Mouse (Mus musculus): ENCODE data around the gene Galnt6.

The Galnt6 gene

DNA sequence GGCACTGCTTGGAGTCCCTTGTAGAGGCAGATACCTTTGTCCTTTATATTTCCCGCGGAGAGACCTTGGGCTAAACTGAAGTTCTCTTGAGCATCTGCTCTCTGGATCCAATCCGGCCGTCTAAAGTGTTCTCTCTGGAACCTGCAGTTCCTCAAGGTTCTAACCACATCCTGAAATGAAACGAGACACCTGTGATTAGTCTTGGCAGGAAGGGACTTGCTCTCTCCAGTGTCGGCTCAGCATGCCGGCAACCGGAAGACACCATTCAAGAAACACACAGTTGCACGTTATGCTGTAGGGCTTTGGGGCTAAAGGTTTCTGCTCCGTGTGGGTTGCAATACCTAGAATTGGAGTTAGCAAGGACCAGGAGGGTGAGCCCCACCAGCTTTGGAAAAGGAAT, 9.1 kb downstream of the Galnt6 start:
- no peak for DNase-seq

DNA sequence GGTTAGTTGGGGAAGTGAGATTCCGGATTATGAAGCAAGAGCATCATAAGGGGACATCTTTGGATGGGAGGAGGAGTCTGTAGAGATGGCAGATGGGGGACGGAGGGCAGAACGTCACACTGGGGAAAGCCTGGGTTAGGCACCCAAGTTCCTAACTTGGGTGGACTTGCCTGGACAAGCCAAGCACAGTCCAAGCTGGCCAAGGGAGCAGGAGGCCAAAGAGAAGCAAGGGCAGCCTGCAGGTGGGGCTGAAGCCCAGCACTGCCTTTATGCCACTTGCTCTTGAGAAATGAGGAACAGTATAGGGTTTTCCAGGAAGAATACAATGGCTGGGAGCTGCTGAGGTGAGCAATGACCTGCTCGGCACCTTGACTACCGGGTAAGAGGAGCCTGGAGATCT, 10.0 kb downstream of the Galnt6 start:
- DNase-seq = no peak

DNA sequence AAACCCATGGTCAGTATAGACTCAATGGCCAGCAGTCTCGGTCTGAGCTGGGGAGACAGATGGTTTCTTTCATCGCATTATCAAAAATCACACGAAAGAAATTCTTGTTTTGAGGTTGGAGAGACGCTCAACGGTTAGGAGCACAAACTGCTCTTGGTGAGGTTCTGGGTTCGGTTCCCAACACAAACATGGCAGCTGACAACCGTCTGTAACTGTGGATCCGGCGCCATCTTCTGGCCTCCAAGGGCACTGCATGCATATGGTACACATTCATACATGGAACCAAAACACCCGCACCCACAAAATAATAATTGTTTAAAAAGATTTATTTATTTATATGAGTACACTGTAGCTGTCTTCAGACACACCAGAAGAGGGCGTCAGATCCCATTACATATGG, 10.6 kb downstream of the Galnt6 start:
- no peak for DNase-seq

DNA sequence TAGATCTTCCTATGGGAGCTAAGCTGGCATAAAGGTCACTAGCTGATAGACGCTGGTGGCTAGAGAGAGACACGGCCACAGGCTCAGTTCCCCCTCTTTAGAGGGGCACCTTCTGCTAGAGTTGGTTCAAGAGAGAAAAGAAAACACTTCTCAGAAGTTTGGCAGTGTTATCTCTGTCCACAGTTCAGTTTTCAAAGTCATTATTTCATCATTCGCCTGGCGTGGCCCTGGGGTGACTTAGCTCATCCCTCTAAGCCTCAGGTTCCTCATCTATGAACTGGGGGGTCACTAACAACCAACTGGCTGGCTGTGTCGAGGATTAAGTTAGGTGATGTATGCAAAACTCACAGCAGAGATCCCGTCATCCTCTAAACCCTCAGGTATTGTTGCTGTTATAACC, 11.2 kb downstream of the Galnt6 start:
- DNase-seq = no peak

DNA sequence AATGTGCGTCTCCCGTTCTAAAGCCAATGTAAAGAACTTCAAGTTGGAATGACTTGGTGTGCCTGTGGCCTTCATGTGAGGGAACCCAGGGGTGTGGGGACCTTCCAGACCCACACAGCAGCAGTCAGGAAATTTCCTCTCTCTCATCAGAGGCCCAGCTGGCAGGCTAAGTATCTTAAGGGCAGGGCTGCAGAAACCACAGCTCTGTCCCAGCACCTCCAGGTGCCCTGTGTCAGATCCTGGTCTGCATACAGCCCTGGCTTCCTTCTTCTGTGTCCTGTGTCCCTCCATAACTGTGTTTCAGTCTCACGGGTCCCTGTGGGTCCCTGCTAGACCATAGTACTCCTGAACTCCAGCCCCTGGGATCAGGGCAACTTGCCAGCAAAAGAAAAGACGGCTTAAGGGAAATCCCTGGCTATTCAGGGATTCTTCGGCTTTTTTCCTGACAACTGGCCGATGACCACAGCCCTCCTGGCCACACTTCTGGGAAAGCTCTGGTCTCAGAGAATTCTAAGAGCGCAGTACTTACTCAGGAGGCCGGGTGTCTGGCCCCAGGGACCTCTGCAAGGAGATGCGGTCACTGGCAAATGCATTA, 13.7 kb downstream of the Galnt6 start:
- peak in 1 of 2 experiments; percentile 23 for DNase-seq

DNA sequence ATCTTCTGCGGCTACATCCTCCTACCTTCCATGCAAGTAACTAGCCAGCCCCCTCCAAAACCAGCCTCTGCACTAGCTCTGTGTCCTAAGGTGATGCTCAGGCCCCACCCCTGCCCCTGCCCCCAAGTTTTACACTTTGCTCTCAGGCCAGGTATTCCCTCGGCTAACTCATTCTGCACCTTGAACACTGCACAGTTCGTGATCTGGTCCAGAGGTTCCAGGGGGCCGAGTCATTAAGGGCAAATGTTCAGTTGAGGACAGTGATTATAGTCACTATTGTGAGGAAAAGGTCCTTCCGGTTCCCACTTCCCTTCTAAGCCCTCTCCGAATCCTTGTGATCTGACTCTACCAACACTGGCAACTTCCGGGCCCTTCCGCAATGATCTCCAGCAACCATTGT, 14.7 kb downstream of the Galnt6 start:
- DNase-seq = no peak

DNA sequence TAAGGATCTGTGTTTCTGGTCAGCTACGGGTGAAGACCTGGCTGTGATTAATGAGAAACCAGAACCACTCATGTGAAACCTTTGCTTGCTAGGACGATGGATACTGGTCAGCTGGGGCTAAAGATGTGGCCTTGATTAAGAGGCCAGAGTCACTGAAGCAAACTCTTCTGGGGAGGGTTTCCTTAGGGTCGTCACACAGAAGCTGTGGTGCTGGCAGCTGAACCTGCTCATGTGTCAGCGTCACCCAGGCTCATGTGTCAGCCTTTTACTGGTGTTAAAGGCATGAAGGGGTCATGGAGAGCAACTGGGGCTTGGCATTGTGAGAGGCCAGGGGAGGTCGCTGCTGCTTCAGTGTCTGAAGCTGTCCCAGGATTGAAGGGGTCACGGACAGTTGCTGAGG, 18.3 kb downstream of the Galnt6 start:
- DNase-seq = no peak

DNA sequence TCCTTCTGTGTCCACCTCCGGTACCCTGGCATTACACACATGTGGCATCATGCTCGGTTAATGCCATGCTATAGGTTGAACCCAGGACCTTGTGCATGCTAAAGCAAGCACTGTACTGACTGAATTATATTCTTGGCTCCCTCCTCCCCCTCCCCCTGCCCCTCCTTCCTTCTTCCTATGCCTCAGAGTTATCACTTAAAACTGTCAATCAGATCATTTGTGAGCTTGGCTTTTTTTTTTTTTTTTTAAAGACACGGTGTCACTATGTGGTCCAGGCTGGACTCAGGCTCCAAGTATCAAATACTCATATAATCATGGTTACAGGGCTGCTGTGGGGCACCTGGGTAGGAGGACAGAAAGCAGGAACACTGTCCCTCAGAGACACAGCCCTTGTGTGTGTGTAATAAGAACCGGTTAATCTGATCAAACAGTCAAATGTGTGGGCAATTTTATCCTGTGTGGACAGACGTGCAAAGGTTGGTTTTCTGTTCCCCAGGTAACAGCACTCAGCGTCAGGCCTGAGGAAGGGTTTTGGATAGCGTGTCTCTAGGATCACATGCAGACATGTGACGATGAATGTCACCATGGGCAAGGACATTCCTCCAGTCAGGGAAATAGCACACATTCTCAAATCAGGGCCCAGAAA, 20.6 kb downstream of the Galnt6 start:
- no peak for DNase-seq

DNA sequence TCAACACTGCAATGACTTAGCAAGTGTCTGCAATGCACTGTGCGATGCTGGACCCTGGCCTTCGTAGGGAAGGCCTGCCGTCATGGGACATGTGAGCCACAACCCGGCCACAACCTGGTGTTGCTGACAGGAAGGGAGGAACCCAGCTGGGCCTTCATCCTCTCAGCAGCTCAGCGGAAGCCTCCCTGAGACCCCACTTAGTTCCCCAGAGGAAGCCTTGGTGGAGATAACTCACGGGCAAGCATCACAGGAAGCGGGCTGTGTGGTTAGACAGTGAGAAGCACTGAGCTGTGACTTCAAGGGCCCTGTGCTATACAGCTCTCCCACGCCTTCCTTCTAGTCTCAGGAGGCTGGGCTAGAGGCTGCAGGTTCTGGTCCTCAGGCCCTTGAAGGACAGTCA, 22.9 kb downstream of the Galnt6 start:
- DNase-seq = no peak

DNA sequence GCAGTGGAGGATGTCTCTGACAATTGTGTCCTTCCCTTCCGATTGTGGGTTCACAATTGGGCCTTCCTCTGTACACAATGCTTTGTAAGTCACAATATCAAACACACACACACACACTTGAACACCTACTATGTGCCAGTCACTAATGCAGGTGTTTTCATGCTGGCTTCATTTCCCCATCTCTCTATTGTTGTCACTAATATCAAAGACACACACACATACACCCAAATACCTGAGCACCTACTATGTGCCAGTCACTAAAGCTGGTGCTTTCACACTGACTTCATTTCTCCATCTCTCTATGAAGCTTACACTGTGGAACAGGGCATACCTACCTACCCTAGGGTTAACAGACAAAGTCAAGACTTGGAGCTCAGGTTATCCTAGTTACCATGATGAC, 23.8 kb downstream of the Galnt6 start:
- DNase-seq = no peak

DNA sequence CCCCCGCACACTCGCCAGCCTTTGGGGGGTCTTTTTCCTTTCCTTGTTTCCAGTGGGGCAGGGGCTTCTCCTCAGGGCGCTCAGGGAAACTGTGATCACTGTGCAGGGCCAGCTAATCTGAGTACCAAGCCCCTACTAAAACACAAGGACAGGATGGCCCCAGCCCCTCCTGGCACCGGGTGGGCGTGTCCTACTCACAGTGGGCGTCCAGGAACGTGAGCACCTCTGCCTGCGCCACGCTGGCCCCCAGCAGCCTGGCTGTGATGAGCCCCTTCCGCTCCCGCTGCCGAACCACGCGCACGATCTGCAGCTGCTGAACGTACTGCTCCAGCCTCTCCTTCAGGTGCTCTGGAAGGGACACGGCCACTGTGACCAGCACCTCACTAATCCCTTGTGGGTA, 25.3 kb downstream of the Galnt6 start:
- DNase-seq = no peak

DNA sequence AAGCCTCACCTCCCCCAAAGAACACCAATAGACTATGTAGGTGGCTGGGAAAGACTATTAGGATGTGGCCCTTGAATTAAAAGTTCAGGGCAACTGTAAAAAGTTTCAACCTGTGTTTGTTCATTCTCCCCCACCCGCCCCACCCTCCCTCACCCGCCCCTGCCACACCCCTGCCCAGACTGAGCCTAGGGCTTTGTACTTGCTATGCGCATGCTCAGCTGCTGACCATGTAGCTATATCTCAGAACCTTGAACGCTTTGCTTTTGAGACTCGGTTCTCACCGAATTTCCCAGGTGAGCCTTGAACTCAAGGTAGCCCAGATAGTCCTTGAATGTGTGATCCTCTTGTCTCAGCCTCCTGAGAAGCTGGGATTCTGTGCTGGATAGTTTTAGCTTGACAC, 27.3 kb downstream of the Galnt6 start:
- DNase-seq = no peak

DNA sequence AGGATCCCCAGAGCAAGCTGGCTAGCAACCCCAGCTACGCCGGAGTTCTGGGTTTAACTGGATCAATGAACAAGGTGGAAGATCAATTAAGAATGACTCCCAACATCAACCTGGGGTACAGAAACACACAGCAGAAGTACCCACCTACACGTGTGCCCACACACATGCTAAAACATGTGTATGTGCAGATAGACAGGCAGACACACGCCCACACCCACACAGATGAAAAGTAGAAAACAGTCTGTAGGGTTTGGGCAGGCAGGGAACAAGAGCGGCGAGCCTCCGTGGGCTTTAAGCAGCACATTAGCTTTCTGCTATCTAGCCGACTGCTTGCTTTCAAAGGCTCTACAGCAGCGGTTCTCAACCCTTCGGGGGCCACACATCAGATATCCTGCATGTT, 28.1 kb downstream of the Galnt6 start:
- DNase-seq = no peak

DNA sequence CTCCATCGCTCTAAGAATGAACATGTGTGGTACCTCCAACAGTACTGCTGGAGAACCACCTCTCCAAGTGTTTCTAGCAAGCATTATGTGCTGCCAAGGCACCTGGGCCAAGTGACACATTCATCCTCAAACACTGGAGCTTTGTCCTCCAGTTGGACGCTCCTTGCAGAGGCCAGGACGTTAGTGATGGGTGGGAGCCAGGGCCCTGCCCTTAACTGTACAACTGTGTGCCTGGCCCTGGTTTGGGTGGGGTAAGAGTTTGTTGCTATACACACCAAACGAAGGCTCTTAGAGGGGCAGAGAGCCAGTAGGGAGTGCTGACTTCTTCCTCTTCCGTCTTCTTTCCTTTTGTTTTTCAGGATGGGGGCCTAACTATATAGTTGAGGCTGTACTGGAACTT, 28.8 kb downstream of the Galnt6 start:
- no peak for DNase-seq

DNA sequence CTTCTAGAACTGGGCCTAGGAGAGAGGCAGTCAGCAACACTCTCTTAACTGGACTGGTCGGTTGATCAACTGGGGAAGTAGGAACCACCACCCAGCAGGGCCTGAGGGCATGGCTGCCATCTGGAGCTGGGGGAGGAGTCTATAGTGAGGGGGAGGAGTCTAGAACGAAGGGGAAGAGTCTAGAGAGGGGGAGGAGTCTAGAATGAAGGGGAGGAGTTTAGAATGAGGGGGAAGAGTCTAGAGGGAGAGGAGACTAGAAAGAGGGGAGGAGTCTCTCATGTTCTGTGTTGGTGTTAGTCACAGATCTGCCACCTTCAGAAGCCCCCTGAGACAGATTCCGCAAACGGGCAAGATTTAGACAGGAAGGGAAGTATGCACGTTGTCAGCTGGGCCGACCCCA, 29.8 kb downstream of the Galnt6 start:
- DNase-seq = no peak

DNA sequence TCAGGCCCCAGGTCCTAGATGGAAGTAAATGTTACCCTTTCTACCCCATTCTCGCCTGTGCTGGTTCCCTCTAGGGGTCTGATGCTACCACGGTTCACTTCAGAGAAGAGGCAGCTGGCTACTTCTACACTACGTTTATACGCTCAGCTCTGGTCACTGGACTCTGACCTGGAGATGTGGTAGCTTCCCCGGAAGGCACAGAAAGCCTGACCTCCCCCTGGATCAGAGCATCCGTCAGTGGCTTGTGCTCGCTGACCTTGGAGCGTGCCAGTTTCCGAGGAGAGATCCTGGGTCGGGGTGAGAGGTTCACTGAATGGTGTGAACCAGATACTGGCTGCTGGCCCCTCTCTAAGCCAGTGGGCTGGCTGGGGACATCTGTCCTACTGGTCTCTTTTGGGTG, 31.1 kb downstream of the Galnt6 start:
- DNase-seq = no peak

DNA sequence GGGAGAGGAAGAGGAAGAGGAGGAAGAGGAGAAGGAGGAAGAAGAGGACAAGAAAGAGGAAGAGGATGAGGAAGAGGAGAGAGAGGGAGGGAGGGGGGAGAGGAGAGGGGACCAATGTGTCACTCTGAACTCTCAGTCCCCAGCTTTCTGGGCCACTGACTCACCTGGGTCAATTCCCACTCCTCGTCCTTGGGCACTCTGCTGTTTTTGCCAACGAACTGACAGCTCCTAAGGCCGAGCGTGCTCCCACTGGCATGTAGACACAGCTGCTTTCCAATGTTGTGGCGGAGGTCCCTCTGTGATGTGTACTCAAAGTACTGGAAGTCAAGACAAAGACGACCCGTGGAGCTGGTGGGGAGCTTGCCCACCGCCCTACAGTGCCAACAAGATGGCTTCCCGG, 34.8 kb downstream of the Galnt6 start:
- no peak for DNase-seq

DNA sequence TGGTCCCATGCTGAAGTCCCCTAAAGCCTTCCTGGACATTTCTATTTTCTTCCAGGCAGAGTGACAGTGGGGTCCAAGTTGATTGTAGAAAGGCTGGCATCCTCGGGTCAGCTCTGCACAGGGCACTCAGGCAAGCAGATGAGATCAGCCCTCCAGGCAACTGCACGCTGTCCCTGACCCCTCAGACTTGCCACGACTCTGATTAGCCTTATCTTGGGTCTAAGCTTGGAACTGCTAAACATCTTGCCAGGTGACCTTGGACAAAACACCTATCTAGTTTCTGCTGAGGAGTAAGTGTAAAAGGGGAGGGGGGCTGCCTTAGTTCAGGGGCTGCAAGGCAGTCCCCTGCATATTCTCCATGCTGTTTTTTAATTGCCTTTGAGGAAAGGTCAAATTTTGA, 37.2 kb downstream of the Galnt6 start:
- no peak for DNase-seq

DNA sequence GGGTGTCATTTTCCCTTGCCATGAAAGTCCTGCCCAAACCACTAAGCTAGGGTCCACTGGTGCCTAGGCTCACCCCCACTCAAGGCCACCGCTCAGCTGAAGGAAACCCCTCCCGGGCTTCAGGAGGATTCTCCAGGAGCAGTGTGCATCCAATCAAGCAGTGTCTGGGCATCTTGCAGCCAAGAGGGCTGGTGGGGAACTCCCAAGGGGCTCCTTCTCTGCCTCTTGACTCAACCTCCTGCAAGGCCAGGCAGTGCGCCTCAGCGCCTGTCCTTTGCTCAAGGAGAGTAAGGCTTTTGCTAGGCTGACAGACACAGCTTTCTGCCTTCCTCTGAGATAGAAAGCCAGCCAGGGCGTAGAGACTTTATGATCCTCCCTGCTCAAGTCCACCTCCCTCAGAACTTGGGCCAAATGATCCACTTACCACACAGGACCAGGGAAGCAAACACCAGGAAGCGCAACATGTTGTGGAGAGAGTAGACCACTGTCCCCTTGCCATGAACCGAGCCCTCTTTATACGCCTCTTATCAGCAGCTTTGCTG, 41.7 kb downstream of the Galnt6 start, which contains the start of gene Cela1:
TSS of gene Cela1 (minus strand) at position 492 of the 542 bp plus-strand sequence.
- DNase-seq = no peak

DNA sequence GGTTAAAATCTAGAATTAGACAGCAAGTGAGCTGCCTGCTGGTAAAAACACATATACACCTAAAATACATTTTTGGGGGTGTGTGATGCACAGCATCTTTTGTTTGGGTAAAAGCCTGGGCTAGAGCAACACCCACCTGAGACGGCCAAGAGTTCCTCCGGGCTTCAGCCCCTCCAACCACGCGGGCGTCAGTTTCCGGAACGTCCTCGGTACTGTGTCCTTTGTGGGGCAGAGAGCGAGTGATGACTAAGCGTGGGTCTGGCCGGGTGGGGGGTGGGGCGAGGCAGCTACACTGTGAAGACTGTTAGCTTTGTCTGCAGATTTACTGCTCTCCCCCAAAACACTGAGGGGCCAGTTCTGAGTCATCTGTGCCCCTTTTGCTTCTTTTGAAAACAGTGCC, 42.2 kb downstream of the Galnt6 start:
- no peak for DNase-seq

DNA sequence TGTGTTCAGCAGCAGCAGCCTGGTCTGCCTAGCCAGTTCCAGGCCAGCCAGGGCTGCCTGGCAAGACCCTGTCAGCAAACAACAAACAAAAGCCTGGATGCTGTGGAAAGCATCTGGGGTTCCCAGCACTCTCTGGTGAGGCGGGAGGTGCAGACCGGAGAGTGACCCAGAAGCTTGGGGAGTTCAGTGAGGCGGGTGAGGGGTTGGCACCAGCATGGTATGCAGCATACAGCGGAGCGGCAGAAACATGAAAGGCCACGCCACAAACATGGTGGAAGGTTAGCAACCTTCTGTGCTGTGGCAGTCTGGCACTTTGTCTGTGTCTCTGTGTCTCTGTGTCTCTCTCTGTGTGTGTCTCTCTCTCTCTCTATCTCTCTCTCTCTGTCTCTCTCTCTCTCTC, 42.7 kb downstream of the Galnt6 start:
- no peak for DNase-seq

DNA sequence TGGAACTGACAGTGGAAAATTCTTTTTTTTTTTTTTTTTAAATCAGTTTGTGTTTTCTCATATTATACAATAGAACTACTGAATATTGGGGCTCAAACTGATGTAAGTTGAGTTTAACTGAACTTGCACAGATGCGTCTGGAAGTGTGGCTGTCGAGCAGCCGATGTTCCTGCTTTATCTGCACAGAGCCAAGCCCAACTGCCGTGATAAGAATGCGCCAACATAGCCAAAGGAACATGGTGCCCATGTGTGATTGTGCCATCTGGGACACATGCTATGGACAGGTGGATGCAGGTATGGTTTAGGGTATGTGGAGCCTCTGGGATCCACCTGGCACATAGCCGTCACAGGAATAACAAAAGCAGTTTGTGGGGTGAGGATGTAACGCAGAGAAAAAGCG, 43.3 kb downstream of the Galnt6 start:
- no peak for DNase-seq

DNA sequence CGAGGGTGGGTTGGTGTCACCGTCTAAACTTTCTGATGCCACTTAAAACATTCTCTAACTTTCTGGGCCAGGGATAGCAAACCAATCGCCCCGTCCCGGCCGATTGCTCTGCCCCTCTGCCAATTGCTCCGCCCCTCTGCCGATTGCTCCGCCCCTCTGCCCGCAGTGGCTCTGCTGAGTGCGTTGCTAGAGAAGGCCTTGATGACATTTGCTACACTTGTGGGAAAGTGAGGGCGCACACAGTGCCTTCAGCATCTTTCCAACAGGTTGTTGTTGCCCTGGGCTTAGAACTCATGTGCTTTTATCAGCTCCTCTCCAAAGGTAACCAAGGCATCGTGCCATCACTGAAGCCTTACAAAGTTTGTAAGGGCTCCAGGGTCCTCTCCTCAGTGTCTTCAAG, 43.9 kb downstream of the Galnt6 start:
- no peak for DNase-seq

DNA sequence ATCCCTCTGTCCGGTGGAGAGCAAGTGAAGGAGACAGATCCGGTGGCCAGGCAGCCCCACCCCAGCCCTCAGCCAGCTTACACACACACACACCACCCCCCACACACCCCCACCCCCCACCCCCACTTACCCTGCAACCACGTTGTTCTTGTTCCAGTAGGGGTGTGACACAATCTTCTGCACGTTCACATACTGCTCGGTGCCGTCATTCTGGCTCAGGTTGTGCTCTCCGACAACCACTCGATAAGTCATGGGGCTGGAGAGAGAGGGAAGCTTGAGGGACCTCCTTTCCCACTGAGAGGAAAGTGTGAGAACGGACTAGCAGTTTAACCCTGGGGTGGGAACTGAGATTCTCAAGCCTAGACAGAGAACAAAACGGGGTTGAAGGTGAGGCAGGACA, 44.7 kb downstream of the Galnt6 start:
- DNase-seq = no peak

DNA sequence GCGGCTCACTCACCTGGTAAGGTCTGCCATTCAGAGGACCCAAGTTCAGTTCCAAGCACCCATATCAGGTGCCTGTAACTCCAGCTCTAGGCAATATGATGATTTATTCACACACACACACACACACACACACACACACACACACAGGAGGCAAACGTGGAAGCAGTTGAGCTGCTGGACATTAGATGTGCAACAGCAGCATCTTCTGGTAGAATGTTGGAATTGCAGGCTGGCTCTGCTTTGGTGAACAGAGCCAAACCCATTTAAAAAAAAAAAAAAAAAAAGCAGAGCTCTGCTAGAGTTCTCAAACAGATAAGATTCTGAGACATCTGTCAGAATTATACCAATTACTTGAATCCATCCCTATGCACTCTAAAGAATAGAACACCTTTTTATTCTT, 46.1 kb downstream of the Galnt6 start:
- peak; percentile 85 to 90 for DNase-seq
